Mouse (Mus musculus) limb, embryonic 13.5 days (tissue): ENCODE results near the gene Itga9. TPM values are rescaled to one million over a fixed set of nuclear protein-coding genes. Genes with fewer than 3 reads are reported as not detected.

Experiments used
- polyA plus RNA-seq: library from polyadenylated mRNA; unstranded; fragments of >200 nt; fragmentation: Nextera tagmentation; extraction: Ambion mirVana; gene quantifications from 2 replicates; pipeline ENCODE4 v1.2.1, GENCODE M21; 2015

The Itga9 gene
- polyA plus RNA-seq, 1 experiment from 2014 or later = 9.1 TPM

Other genes with a start within 250 kb of the Itga9 start
- 0.28 and 0.71 TPM in 2 replicates for gene Eomes, start 128.5 kb upstream of the Itga9 start, polyA plus RNA-seq
- 52.0 and 56.0 TPM in 2 replicates for gene Golga4, start 100.4 kb upstream of the Itga9 start, polyA plus RNA-seq